Mouse (Mus musculus) lung, embryonic 16.5 days (tissue): ENCODE measurements around the gene Timm22. TPM values are rescaled to one million over a fixed set of nuclear protein-coding genes. Genes with fewer than 3 reads are reported as not detected.
A peak's percentile ranks its signal among the peaks of the same experiment; 100 is the strongest.

Source experiments
- ATAC-seq: fragments of 200-750 bp; cut with Nextera tagmentation; 2 replicates; pipeline ENCODE4 v1.8.0; 2017; ENCODE audit warnings: low read depth, mild to moderate bottlenecking, moderate library complexity
- H3K27ac ChIP-seq: fragments of 300-500 bp; sonication (generic); 2 replicates; pipeline ENCODE4 v1.5.1; 2014; ENCODE audit warnings: mild to moderate bottlenecking, control low read depth, low read length
- H3K27me3 ChIP-seq: fragments of 300-500 bp; sonication (generic); 2 replicates; pipeline ENCODE4 v1.6.1; 2014; ENCODE audit warnings: low read depth, low read length, mixed read lengths; ENCODE audit not compliant: control insufficient read depth, insufficient read depth
- H3K36me3 ChIP-seq: fragments of 300-500 bp; sonication (generic); 2 replicates; pipeline ENCODE4 v1.6.1; 2014; ENCODE audit warnings: low read length; ENCODE audit not compliant: control insufficient read depth, insufficient read depth
- H3K4me1 ChIP-seq: fragments of 300-500 bp; sonication (generic); replicated peaks from 2 replicates; pipeline ENCODE4 v1.6.1; 2014; ENCODE audit warnings: low read length, mixed read lengths; ENCODE audit not compliant: control insufficient read depth, insufficient read depth
- H3K4me2 ChIP-seq: fragments of 300-500 bp; sonication (generic); 2 replicates; pipeline ENCODE4 v1.6.1; 2014; ENCODE audit warnings: low read depth, low read length, control low read depth
- H3K4me3 ChIP-seq: fragments of 300-500 bp; sonication (generic); 2 replicates; pipeline ENCODE4 v1.5.1; 2014; ENCODE audit warnings: mild to moderate bottlenecking, low read length, control low read depth
- H3K9ac ChIP-seq: fragments of 300-500 bp; sonication (generic); 2 replicates; pipeline ENCODE4 v1.6.1; 2014; ENCODE audit warnings: low read length, control low read depth
- H3K9me3 ChIP-seq: fragments of 300-500 bp; sonication (generic); 2 replicates; pipeline ENCODE4 v1.6.1; 2016; ENCODE audit warnings: low read length; ENCODE audit not compliant: control insufficient read depth
- WGBS: fragments of 180-500 bp; shearing (Covaris S2); extraction: QIAGEN DNeasy Blood & Tissue Kit; methylation state at CpG from one replicate; pipeline ENCODE4 v1.1.7; 2014; 5-methylcytosine and 5-hydroxymethylcytosine counted together
- polyA plus RNA-seq: library from polyadenylated mRNA; unstranded; fragments of >200 nt; fragmentation: Nextera tagmentation; extraction: Ambion mirVana; gene quantifications from 2 replicates; pipeline ENCODE4 v1.2.1, GENCODE M21; 2015

The Timm22 gene
- 97.3 and 98.8 TPM in 2 replicates for polyA plus RNA-seq

DNA sequence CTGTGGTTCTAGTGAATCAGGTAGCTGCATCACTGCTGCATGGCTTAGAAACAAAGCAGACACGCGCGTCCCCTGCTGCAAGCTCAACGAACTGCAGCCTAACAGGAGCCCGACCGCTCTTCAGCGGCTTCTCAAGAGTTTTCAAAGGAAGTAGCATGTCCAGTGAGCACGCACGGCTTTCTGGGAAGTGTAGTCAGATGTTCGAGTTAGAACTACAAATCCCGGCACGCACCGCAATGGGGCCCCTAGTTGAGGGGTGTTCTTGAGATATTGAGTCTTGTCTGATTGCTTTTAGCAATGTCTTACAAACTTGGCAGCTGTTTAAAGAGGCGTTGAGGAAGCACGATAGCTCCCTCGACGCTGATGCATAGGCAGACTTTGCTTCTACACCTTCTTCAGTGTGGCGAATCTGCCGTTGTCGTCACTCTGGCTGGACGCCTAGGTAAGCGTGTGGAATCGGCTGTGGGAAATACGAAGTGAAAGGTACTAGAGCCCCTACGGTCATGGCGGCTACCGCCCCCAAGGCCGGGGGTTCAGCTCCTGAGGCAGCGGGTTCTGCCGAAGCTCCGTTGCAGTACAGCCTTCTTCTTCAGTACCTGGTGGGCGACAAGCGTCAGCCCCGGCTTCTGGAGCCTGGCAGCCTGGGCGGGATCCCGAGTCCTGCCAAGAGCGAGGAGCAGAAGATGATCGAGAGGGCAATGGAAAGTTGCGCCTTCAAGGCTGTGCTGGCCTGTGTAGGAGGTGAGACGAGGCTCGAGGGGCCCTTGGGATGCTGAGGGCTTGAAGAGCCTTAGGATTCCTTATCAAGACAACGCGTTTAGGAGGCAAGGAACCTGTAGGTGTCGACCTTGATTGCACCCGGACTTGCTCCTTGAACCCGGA is at the start of gene Timm22:
TSS of gene Timm22 (plus strand) at position 251 of the 882 bp plus-strand sequence.
- under 1% methylated on average over 46 of the region's 46 CpGs for WGBS

DNA sequence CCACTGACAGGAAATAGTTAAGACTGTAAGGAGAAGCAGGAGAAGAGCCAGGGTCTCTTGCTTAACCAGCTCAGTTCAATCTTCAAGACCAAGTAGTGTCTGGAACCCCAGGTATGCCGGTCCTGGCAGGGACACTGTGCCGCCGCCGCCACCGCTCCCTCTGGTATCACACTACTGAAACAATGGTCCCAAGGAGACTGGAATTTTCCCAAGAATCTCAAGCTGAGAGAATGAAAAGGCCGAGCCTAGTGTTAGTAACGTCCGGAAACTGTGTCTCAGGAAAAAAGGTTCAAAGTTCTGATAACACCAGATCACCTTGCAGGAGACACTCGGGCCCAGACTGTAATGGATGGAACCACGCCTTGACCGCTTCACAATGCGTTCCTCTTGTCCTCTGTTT is 49.3 kb upstream of the Timm22 start:
- no peak overlapping the region for H3K4me2 ChIP-seq
- 60% methylated on average over 12 of the region's 12 CpGs for WGBS
- H3K4me3 ChIP-seq, result no peak overlapping the region
- H3K27me3 ChIP-seq, result no peaks in the 10 kb centered on the region
- no peaks in the 10 kb centered on the region for H3K36me3 ChIP-seq
- no peak overlapping the region for H3K9ac ChIP-seq
- ATAC-seq, result no peak
- H3K4me1 ChIP-seq, result peaks cover 15% of the 10 kb centered on the region
- H3K27ac ChIP-seq, result no peak overlapping the region
- H3K9me3 ChIP-seq, result no peaks in the 10 kb centered on the region

More for the DNA sequence above, at the start of gene Timm22:
- H3K36me3 ChIP-seq, result peaks cover 5% of the 10 kb centered on the region; the same call in 1 of the 2 replicates
- peak; percentile 98 for ATAC-seq
- H3K9me3 ChIP-seq, result no peaks in the 10 kb centered on the region
- peak within 1 kb of the TSS; percentile 88 for H3K4me2 ChIP-seq
- H3K4me3 ChIP-seq, result peak within 1 kb of the TSS; percentile 92
- peaks cover 4% of the 10 kb centered on the region for H3K4me1 ChIP-seq
- peak within 1 kb of the TSS; percentile 80 for H3K27ac ChIP-seq
- no peaks in the 10 kb centered on the region for H3K27me3 ChIP-seq
- peak within 1 kb of the TSS; percentile 97 for H3K9ac ChIP-seq

DNA sequence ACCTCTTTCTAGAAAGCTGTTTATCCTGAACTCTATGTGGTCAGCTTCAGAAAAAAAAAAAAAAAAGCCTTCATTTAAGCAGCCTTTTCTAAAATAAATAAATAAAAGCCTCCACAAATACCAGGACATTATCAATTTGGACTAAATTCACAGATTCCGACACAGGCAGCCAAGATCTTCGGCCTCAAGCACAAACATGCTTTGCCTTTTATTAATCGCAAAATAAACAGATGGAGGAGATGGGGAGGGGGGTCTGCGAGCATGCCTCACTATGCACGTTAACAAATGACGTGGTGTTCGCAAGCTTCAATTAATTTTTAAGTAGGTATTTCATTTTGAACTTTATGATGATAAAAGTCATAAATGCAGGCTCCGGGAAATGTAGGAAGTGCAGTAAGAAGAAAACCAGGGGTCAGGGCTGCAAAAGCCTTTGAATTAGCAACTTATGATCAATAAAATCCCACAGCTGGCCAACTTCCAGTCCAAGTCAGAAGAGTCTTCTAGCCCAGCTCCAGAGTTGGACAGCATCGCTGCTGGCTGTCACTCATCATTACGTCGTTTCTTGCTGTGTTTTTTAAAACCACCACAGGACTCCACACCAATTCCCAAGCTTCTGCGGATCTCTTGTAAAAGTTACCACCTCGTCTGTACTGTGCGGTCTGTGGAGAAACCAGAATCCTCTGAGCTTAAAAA is 48.0 kb upstream of the Timm22 start:
- Histone ChIP-seq H3K9ac (0 out of 2 replicates have a peak overlapping the region, but pooled peaks have one; percentile 18), H3K4me3 (no peak overlapping the region), H3K27me3 (no peaks in the 10 kb centered on the region), H3K36me3 (no peaks in the 10 kb centered on the region), H3K27ac (peak overlapping the region; percentile 50), H3K9me3 (no peaks in the 10 kb centered on the region), H3K4me1 (peaks cover 24% of the 10 kb centered on the region), H3K4me2 (peak overlapping the region; percentile 14; the same call in 1 of the 2 replicates)
- ATAC-seq, result peak; percentile 58; the same call in 1 of the 2 replicates
- WGBS, result 38% methylated on average over 14 of the region's 14 CpGs

DNA sequence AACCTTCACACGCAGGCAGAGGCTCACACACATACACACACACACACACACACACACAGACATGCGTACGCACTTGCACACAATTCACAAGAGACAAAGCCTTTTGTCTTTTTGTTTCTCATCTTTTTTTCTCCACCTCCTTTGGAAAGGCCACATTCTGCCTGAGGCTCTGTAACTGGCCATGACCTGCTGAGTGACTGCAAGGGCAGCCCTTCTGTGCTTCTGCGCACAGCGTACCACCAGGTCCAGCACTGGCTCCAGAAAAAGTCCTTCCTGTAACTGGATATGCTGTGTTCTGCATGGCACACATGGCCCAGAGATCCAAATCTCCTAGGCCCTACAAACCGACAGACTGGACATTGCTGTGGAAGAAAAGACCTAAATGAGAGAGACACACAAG is 46.5 kb upstream of the Timm22 start:
- no peak overlapping the region for H3K27ac ChIP-seq
- peaks cover 31% of the 10 kb centered on the region for H3K4me1 ChIP-seq
- no peak for ATAC-seq

DNA sequence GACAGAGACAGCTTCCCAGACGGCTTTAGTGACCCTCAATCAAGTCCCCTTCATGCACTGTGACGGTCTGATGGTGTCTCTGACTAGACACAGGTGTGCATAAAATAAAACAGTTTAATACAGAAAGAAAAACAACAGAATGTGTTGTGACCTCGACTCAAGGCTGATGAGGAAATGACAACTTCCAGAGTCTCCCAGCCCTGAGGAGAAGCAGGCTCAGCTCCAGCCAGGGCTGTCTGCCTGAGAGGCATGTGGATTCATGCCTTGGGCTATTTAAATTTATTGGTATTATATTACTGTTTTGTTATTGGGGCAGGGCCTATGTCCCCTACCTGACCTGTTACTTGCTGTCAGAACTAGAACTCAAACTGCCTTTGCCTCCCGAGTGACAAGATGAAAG is 45.3 kb upstream of the Timm22 start:
- no peak for ATAC-seq
- Histone ChIP-seq H3K9ac (no peak overlapping the region), H3K4me1 (peaks cover 31% of the 10 kb centered on the region), H3K36me3 (no peaks in the 10 kb centered on the region), H3K4me3 (no peak overlapping the region), H3K27ac (no peak overlapping the region), H3K27me3 (no peaks in the 10 kb centered on the region), H3K4me2 (no peak overlapping the region), H3K9me3 (no peaks in the 10 kb centered on the region)
- WGBS, result 48% methylated on average over 4 of the region's 4 CpGs

More for the DNA sequence above, 46.5 kb upstream of the Timm22 start:
- H3K9me3 ChIP-seq, result no peaks in the 10 kb centered on the region
- H3K36me3 ChIP-seq, result no peaks in the 10 kb centered on the region
- H3K4me3 ChIP-seq, result no peak overlapping the region
- no peak overlapping the region for H3K4me2 ChIP-seq
- no peaks in the 10 kb centered on the region for H3K27me3 ChIP-seq
- no peak overlapping the region for H3K9ac ChIP-seq
- WGBS, result 84% methylated on average over 6 of the region's 6 CpGs

DNA sequence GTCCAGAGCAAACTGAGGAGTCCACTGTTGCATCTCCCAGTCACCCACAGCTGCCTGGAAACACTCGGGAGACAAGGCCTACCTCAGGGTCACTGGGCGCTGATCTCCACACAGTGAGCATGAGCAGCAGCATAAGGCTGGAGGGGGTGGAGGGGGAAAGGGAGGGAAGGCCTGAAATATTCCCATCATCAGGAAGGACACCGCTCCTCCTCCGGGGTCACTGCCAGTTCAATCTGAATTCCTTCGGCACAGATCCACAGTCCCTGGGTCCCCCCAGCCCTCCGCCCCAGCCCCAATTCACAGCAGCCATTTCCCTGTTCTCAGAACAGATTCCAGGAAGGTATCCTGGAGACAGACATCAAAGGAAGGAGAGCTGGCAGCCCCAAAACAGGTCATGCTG is 43.6 kb upstream of the Timm22 start:
- Histone ChIP-seq H3K27me3 (no peaks in the 10 kb centered on the region), H3K9ac (no peak overlapping the region), H3K4me1 (peaks cover 26% of the 10 kb centered on the region), H3K4me3 (no peak overlapping the region), H3K27ac (no peak overlapping the region), H3K9me3 (no peaks in the 10 kb centered on the region), H3K36me3 (no peaks in the 10 kb centered on the region), H3K4me2 (no peak overlapping the region)
- 15% methylated on average over 6 of the region's 6 CpGs for WGBS
- no peak for ATAC-seq

DNA sequence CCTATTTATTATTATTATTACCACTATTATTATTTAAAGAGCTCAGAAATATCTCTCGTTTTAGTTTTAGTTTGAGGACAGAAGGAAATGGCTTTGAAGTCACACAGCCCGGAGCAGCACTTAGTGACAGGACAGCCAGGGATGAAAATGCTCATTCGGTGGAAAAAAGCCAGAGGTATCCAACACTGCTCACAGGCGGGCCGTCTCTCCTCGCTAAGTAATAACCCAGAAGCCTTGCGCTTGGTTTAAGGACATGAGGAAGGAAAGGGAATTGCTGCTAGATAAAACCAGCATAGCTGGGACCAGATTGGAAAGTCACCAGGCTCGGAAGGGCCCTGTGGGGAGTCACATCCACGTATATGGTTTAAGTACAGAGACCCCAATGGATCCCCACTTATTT is 43.1 kb upstream of the Timm22 start:
- no peak for ATAC-seq
- Histone ChIP-seq H3K4me2 (no peak overlapping the region), H3K27ac (no peak overlapping the region), H3K4me3 (no peak overlapping the region), H3K9ac (0 out of 2 replicates have a peak overlapping the region, but pooled peaks have one; percentile 6), H3K4me1 (peaks cover 24% of the 10 kb centered on the region), H3K36me3 (no peaks in the 10 kb centered on the region), H3K27me3 (no peaks in the 10 kb centered on the region), H3K9me3 (no peaks in the 10 kb centered on the region)
- WGBS, result 23% methylated on average over 9 of the region's 9 CpGs

DNA sequence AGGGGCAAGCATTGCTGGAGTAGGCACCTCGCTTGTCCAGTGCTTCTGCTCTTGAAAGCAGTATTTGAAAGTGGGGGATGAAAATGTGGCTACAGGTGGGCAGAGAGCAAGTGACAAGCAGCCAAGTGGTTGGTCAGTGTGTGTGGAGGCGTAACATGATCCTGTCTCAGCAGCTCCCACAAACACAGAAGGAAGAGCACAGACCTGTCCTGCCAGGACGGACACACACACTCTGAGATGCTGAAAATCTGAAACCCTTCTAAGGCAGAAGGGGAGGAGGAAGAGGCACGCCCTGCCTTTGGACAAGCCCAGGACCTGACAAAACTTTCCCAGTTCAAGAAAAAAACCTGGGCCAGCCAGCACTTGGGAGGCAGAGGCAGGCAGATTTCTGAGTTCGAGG is 42.7 kb upstream of the Timm22 start:
- H3K27ac ChIP-seq, result no peak overlapping the region

DNA sequence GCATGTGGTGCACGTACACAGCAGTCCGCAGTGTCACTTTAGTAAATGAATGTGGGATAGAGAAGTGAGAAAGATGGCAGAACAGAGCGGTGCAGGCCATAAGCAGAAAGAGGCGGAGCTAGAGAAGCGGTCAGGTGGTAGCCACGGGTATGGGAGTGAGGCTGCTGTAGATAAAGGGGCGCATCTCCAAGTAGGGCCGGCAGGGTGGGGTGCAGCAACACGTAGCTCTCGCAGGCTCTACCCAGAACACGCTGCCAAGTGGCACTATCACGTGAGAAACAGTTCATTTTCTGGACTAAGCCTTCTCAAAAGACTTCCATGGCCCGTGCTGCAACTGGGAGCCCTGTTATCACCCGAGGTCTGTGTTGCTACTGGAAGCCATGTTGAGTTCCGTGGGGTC is 40.0 kb upstream of the Timm22 start:
- Histone ChIP-seq H3K4me2 (no peak overlapping the region), H3K27ac (no peak overlapping the region), H3K36me3 (no peaks in the 10 kb centered on the region), H3K27me3 (no peaks in the 10 kb centered on the region), H3K4me3 (no peak overlapping the region), H3K9ac (no peak overlapping the region), H3K9me3 (no peaks in the 10 kb centered on the region), H3K4me1 (peaks cover 17% of the 10 kb centered on the region)
- peak; percentile 40; the same call in 1 of the 2 replicates for ATAC-seq
- WGBS, result 76% methylated on average over 15 of the region's 15 CpGs

More for the DNA sequence above, 42.7 kb upstream of the Timm22 start:
- Histone ChIP-seq H3K27me3 (no peaks in the 10 kb centered on the region), H3K4me1 (peaks cover 23% of the 10 kb centered on the region), H3K4me2 (no peak overlapping the region), H3K9ac (0 out of 2 replicates have a peak overlapping the region, but pooled peaks have one; percentile 6), H3K9me3 (no peaks in the 10 kb centered on the region), H3K4me3 (no peak overlapping the region), H3K36me3 (no peaks in the 10 kb centered on the region)
- no peak for ATAC-seq
- WGBS, result 69% methylated on average over 5 of the region's 5 CpGs
